Mouse (Mus musculus) CD4-positive, CD25-positive, alpha-beta regulatory T cell, adult 9 weeks (primary cell): ENCODE results near the gene Atpaf1. TPM values are rescaled to one million over a fixed set of nuclear protein-coding genes. Genes with fewer than 3 reads are reported as not detected.

Experiments used
- polyA plus RNA-seq: library from polyadenylated mRNA; unstranded; fragments of 100-300 nt; shearing (Covaris generic); gene quantifications from one replicate; pipeline ENCODE4 v1.2.1, GENCODE M21; 2017

Gene Atpaf1
- polyA plus RNA-seq, result 19.0 TPM

DNA sequence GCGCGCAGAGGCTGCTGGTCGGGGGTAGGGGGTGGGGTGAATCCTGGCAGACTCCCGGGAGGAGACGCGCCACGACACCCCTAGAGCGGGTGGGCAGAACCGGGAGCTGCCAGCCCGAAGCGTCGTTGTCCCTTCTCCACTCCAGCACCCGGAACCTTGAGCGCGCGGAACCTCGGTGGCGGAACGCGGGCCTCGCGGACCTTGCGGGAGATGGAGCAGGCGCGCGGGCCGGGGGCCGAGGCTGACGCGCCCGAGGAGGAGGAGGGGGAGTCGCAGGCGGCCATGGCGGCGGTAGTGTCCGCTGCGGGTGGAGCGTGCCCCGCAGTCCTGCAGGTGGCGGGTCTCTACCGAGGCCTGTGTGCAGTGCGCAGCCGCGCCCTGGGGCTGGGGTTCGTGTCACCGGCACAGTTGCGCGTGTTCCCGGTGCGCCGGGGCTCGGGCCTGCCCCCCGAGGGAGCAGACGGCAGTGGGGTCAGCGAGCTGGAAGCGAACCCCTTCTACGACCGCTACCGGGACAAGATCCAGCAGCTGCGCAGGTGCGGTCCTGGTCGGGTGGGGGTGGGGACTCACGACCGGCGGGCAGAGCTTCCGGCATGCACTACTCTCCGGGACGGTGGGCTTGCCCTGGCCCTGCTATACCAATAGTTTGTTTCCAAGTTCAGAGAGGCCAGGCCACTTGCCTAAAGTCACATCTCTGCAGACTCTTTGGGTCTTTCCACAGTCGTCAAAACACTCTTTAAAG is at the start of gene Atpaf1:
Gene Atpaf1, plus strand, starts transcription at position 44 of the 742 bp plus-strand sequence.

DNA sequence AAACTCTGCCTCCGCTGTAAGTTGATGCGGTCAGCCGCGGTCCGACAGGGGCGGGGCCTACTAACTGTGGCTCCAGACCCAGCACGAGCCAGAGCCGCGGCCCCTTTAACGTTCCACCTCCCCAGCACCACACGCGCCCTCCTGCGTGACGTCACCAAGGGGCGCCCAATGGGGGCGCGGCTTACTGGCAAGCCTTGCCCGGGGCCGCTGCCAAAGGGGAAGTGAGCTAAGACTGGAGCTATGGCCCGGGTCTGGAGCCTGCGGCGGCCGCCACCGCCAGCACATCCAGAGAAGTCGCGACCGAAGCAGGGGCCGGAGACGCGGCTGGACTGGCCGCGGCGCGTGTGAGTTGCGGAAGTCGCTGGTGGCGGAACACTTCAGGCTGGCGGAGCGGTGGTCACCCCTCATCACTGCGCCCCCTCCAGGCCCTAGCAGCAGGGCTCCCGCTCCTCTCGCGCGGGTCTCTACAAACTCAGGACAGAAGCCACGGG is 47.0 kb upstream of the Atpaf1 start, which contains the start of gene Efcab14:
Gene Efcab14, plus strand, starts transcription at position 194 of the 491 bp plus-strand sequence.

DNA sequence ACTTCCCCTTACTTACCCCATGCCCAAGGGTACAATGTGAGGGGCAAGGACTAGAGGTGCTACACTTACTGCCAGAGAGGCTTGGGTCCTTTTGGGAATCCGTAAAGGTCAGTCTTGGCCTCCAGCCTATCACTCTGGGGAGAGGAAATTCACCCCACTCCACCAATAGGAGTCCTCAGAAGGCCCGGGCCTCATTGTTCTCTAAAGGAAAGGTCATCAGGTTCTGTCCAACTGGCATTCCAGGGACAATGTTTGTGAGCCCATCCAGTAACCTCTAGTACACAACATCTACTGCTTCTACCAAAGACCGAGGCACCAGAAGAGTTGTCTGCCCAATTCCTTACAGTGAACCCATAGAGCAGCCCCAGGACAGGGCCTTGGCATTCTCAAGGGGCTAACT is 3.7 kb upstream of the Atpaf1 start, which contains the start of gene Tex38:
Gene Tex38, minus strand, starts transcription at position 101 of the 400 bp plus-strand sequence.

DNA sequence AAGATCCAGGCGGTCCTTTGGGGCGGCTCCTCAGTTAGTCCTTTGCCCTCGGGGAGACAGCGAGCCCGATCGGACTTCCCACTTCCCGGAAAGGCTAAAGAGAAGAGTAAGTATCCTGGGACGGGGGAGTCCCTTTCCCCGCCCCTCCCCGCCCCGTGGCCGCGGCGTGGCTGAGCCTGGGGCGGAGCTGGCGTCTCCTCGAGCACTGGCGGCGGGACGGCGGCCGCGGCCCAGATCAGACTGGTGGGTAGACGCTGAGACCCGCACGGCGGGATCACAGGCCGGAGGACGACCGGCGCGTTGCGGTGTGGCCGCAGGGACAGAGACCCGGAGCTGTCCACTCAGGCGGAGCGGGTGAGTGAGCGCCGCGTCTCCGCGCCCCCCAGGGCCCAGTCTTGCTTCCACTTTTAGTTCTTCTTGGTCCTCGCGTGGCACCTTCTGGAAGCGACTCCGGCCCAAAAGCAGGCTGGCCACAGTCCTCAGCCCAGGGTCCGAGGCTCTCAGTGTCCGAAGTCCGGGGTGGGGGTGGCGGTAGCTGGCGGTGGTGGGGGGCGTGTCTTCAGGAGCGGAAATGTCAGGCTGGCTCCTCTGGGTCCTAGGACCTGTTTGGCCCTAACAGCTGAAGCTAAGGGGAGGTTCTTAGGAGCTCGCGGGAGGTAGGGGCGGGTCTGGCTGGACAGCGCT is 43.4 kb downstream of the Atpaf1 start, which contains the start of gene Mob3c:
Gene Mob3c, plus strand, starts transcription at position 205 of the 684 bp plus-strand sequence.

DNA sequence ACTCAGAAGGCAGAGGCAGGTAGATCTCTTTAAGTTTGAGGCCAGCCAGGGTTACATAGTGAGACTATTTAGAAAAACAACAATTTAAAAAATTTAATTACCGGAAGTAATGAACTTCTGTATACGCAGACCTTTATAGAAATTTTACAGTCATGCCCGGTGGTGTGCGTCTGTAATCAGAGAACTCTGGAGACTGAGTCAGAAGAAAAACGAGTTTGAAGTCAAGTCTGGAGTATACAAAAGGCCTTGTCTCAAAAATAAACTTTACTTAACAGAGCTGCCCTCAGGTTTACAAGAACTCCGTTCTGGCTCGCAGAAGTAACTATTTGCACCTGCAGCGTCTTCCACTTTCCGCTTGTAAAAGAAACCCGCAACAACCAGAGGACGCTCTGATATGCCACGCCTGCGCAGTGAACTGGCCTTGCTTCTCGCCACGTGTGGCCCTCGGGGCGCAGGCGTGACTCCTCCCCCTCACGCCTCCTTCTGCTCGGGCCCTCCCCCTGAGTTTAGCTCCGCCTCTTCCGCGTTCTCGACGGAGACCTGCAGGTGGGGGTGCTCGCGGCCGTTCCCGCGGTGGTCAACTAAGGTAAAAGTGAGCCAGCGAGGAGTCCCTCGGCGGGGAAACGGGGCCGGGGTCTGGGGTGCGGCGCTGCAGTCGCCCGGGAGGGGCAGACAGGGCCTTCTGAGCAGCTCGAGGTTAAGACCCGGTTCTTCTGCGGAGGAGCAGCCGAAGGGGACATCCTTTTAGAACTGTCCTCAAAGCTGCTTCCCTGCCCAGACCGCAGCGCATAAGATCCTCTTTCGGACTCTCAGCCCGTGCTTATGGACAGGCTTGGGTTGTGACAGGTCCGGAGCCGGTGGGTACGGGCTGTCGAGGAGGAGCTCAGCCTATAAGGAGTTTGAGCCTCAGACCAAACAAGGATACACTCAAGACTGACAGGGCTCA is 54.4 kb downstream of the Atpaf1 start, which contains the start of gene Mknk1:
Gene Mknk1, plus strand, starts transcription at position 503 of the 946 bp plus-strand sequence.

Other genes with a start within 250 kb of the Atpaf1 start
- not detected for gene Cyp4a31, start 221.2 kb upstream of the Atpaf1 start, polyA plus RNA-seq
- not detected for gene Cyp4a32, start 183.8 kb upstream of the Atpaf1 start, polyA plus RNA-seq
- not detected for gene Cyp4b1, start 137.1 kb upstream of the Atpaf1 start, polyA plus RNA-seq
- gene Efcab14, start 47.1 kb upstream of the Atpaf1 start, polyA plus RNA-seq, result 44.0 TPM
- gene Tex38, start 3.8 kb upstream of the Atpaf1 start, polyA plus RNA-seq, result not detected
- gene Mob3c, start 43.3 kb downstream of the Atpaf1 start, polyA plus RNA-seq, result 25.1 TPM
- gene Mknk1, start 54.4 kb downstream of the Atpaf1 start, polyA plus RNA-seq, result 65.6 TPM
- gene Kncn, start 99.6 kb downstream of the Atpaf1 start, polyA plus RNA-seq, result 0.36 TPM
- gene 6430628N08Rik, start 105.9 kb downstream of the Atpaf1 start, polyA plus RNA-seq, result not detected
- not detected for gene Dmbx1, start 155.1 kb downstream of the Atpaf1 start, polyA plus RNA-seq
- 98.4 TPM for gene Faah, start 233.1 kb downstream of the Atpaf1 start, polyA plus RNA-seq